Mouse (Mus musculus) midbrain, embryonic 14.5 days (tissue): ENCODE measurements around the gene Ccng2. TPM values are rescaled to one million over a fixed set of nuclear protein-coding genes. Genes with fewer than 3 reads are reported as not detected.

Experiments
- ATAC-seq: fragments of 200-750 bp; cut with Nextera tagmentation; 2 replicates; pipeline ENCODE4 v1.8.0; 2017; ENCODE audit warnings: moderate number of reproducible peaks, moderate library complexity; ENCODE audit not compliant: low FRiP score, low TSS enrichment
- DNase-seq: peaks from one replicate; pipeline ENCODE4 v3.0.0-alpha.2; 2015
- H3K27ac ChIP-seq: fragments of 300-500 bp; sonication (generic); replicated peaks from 2 replicates; pipeline ENCODE4 v1.5.1; 2014; ENCODE audit warnings: mild to moderate bottlenecking, low read depth, low read length, moderate library complexity
- H3K27me3 ChIP-seq: fragments of 300-500 bp; sonication (generic); 2 replicates; pipeline ENCODE4 v1.6.1; 2014; ENCODE audit warnings: low read length, control low read depth, mixed read lengths; ENCODE audit not compliant: control insufficient read depth, insufficient read depth
- H3K36me3 ChIP-seq: fragments of 300-500 bp; sonication (generic); 2 replicates; pipeline ENCODE4 v1.6.1; 2014; ENCODE audit warnings: low read length, control low read depth; ENCODE audit not compliant: control insufficient read depth, insufficient read depth
- H3K4me1 ChIP-seq: fragments of 300-500 bp; sonication (generic); 2 replicates; pipeline ENCODE4 v1.6.1; 2014; ENCODE audit warnings: mild to moderate bottlenecking, antibody characterized with exemption, low read length, control low read depth; ENCODE audit not compliant: control insufficient read depth, insufficient read depth
- H3K4me2 ChIP-seq: fragments of 300-500 bp; sonication (generic); 2 replicates; pipeline ENCODE4 v1.6.1; 2014; ENCODE audit warnings: mild to moderate bottlenecking, low read length, moderate library complexity
- H3K4me3 ChIP-seq: fragments of 300-500 bp; sonication (generic); replicated peaks from 2 replicates; pipeline ENCODE4 v1.5.1; 2014; ENCODE audit warnings: low read depth, low read length
- H3K9ac ChIP-seq: fragments of 300-500 bp; sonication (generic); replicated peaks from 2 replicates; pipeline ENCODE4 v1.6.1; 2014; ENCODE audit warnings: mild to moderate bottlenecking, low read length, moderate library complexity
- H3K9me3 ChIP-seq: fragments of 300-500 bp; sonication (generic); 2 replicates; pipeline ENCODE4 v1.6.1; 2016; ENCODE audit warnings: low read length, control low read depth, mixed read lengths; ENCODE audit not compliant: control insufficient read depth
- WGBS: fragments of 180-500 bp; shearing (Covaris S2); extraction: QIAGEN DNeasy Blood & Tissue Kit; methylation state at CpG from one replicate; pipeline ENCODE4 v1.1.7; 2014; 5-methylcytosine and 5-hydroxymethylcytosine counted together
- polyA plus RNA-seq: library from polyadenylated mRNA; unstranded; fragments of >200 nt; fragmentation: Nextera tagmentation; extraction: Ambion mirVana; gene quantifications from 2 replicates; pipeline ENCODE4 v1.2.1, GENCODE M21; 2014

Ccng2 gene
- polyA plus RNA-seq, 1 experiment from 2014 or later, result 108 TPM

GRCm38 (mm10) chr5:93297311-93297710 is 30.3 kb downstream of the Ccng2 start:
- DNase-seq (no peak), ATAC-seq (no peak)
- Histone ChIP-seq H3K9ac (no peak overlapping the region), H3K36me3 (no peaks in the 10 kb centered on the region), H3K4me3 (no peak overlapping the region), H3K4me1 (no peaks in the 10 kb centered on the region), H3K27me3 (no peaks in the 10 kb centered on the region), H3K4me2 (no peak overlapping the region), H3K27ac (no peak overlapping the region), H3K9me3 (no peaks in the 10 kb centered on the region)
- WGBS, result 96% methylated on average over 3 of the region's 3 CpGs

GRCm38 (mm10) chr5:93305126-93305830 is 38.2 kb downstream of the Ccng2 start:
- Histone ChIP-seq H3K4me2 (no peak overlapping the region), H3K4me3 (no peak overlapping the region), H3K36me3 (no peaks in the 10 kb centered on the region), H3K9me3 (no peaks in the 10 kb centered on the region), H3K9ac (no peak overlapping the region), H3K4me1 (no peaks in the 10 kb centered on the region), H3K27me3 (no peaks in the 10 kb centered on the region), H3K27ac (no peak overlapping the region)
- 83% methylated on average over 2 of the region's 2 CpGs for WGBS
- no peak for DNase-seq
- no peak for ATAC-seq

GRCm38 (mm10) chr5:93308909-93309308 is 41.9 kb downstream of the Ccng2 start:
- Histone ChIP-seq H3K4me2 (no peak overlapping the region), H3K4me3 (no peak overlapping the region), H3K9ac (no peak overlapping the region), H3K27ac (no peak overlapping the region), H3K9me3 (no peaks in the 10 kb centered on the region), H3K4me1 (no peaks in the 10 kb centered on the region), H3K27me3 (no peaks in the 10 kb centered on the region), H3K36me3 (no peaks in the 10 kb centered on the region)
- ATAC-seq (no peak), DNase-seq (no peak)
- WGBS, result 85% methylated on average over 2 of the region's 2 CpGs

GRCm38 (mm10) chr5:93323320-93324001 is 56.4 kb downstream of the Ccng2 start:
- Histone ChIP-seq H3K4me2 (no peak overlapping the region), H3K27me3 (no peaks in the 10 kb centered on the region), H3K4me1 (no peaks in the 10 kb centered on the region), H3K9me3 (no peaks in the 10 kb centered on the region), H3K27ac (no peak overlapping the region), H3K9ac (no peak overlapping the region), H3K4me3 (no peak overlapping the region), H3K36me3 (no peaks in the 10 kb centered on the region)
- WGBS, result 45% methylated on average over 1 of the region's 1 CpGs
- ATAC-seq (no peak), DNase-seq (peak; percentile 35)

Other genes with a start within 250 kb of the Ccng2 start
- 0.09 TPM in 1 of 2 replicates, not detected in the other for gene Sowahb, start 222.2 kb upstream of the Ccng2 start, polyA plus RNA-seq
- gene Sept11, start 173.8 kb upstream of the Ccng2 start, polyA plus RNA-seq, result 103 and 171 TPM in 2 replicates
- gene Ccni, start 60.8 kb upstream of the Ccng2 start, polyA plus RNA-seq, result 172 and 191 TPM in 2 replicates
- gene 2010109A12Rik, start 60.7 kb upstream of the Ccng2 start, polyA plus RNA-seq, result 1.6 and 1.7 TPM in 2 replicates